Mouse (Mus musculus) hindbrain, embryonic 10.5 days (tissue): ENCODE data around the gene Slc25a42. TPM values are rescaled to one million over a fixed set of nuclear protein-coding genes. Genes with fewer than 3 reads are reported as not detected.

Source experiments
- DNase-seq: peaks from one replicate; pipeline ENCODE4 v3.0.0-alpha.2; 2017; ENCODE audit warnings: low spot score
- H3K27ac ChIP-seq: fragments of 300-500 bp; sonication (generic); 2 replicates; pipeline ENCODE4 v1.5.1; 2016; ENCODE audit warnings: mild to moderate bottlenecking, moderate library complexity
- H3K27me3 ChIP-seq: fragments of 300-500 bp; sonication (generic); 2 replicates; pipeline ENCODE4 v1.6.1; 2016; ENCODE audit warnings: mild to moderate bottlenecking; ENCODE audit not compliant: poor library complexity, insufficient read depth, severe bottlenecking
- H3K36me3 ChIP-seq: fragments of 300-500 bp; sonication (generic); 2 replicates; pipeline ENCODE4 v1.6.1; 2016; ENCODE audit warnings: mild to moderate bottlenecking, moderate library complexity
- H3K4me1 ChIP-seq: fragments of 300-500 bp; sonication (generic); replicated peaks from 2 replicates; pipeline ENCODE4 v1.6.1; 2016; ENCODE audit warnings: mild to moderate bottlenecking
- H3K4me3 ChIP-seq: fragments of 300-500 bp; sonication (generic); 2 replicates; pipeline ENCODE4 v1.5.1; 2016; ENCODE audit warnings: mild to moderate bottlenecking, moderate library complexity
- H3K9me3 ChIP-seq: fragments of 300-500 bp; sonication (generic); 2 replicates; pipeline ENCODE4 v1.6.1; 2016; ENCODE audit warnings: mild to moderate bottlenecking, moderate library complexity
- WGBS: fragments of 180-500 bp; shearing (Covaris S2); methylation state at CpG from one replicate; pipeline ENCODE4 v1.1.7; 2016; 5-methylcytosine and 5-hydroxymethylcytosine counted together
- polyA plus RNA-seq: library from polyadenylated mRNA; unstranded; fragments of >200 nt; fragmentation: Nextera tagmentation; extraction: Ambion mirVana; gene quantifications from 2 replicates; pipeline ENCODE4 v1.2.1, GENCODE M21; 2016

The Slc25a42 gene
- polyA plus RNA-seq, 1 experiment from 2014 or later: 3.5 TPM

DNA sequence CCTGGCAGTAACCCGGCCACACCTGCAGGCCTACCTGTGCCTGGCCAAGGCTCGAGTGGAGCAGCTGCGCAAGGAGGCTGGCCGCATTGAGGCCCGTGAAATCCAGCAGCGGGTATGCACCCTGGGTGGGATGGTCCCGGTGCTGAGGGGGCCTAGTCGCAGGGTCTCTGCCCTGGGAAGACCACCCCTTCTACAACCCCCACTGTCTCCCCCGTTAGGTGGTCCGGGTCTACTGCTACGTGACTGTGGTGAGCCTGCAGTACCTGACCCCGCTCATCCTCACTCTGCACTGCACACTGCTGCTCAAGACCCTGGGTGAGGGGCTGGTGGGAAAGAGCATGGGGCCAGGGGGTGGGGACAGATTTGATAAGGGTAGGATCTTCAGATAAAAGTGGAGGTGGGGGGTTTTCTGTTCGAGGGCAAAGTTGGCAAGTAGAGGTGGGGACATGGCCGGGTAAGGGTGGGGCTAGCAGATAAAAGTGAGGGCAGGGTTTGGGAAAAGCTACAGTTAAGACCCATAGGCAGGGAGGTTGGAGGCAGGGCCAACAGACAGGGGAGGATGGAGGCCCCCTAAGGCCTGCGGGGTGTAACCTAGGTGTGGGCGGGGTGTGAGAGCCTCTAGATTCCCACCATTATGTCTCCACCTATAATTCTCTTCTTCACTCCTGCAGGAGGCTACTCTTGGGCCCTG is 30.7 kb downstream of the Slc25a42 start:
- no peak overlapping the region for H3K4me3 ChIP-seq
- WGBS: 82% methylated on average over 16 of the region's 16 CpGs

DNA sequence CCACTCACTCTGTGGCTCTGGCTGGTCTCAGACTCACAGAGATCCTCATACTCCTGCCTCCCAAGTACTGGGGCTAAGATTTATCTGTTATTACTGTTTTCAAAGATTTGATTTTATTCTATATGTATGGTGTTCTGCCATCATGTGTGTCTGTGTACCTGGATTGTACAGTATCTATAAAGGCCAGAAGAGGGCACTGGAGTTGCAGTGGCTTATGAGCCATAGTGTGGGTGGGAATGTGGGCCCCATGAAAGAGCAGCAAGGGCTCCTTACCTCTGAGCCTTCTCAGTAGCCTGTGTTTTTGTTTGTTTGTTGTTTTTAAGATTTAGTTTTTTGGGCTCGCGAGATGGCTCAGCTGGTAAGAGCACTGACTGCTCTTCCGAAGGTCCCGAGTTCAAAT is 33.0 kb downstream of the Slc25a42 start:
- H3K9me3 ChIP-seq: no peaks in the 10 kb centered on the region
- no peak overlapping the region for H3K27ac ChIP-seq
- no peak for DNase-seq
- H3K27me3 ChIP-seq: no peaks in the 10 kb centered on the region
- H3K36me3 ChIP-seq: peaks cover 79% of the 10 kb centered on the region
- WGBS: 98% methylated on average over 4 of the region's 4 CpGs
- 0 out of 2 replicates have a peak, but pooled peaks cover 3% of the 10 kb centered on the region for H3K4me1 ChIP-seq
- H3K4me3 ChIP-seq: no peak overlapping the region

More for the DNA sequence above, 30.7 kb downstream of the Slc25a42 start:
- H3K4me1 ChIP-seq: peaks cover 4% of the 10 kb centered on the region; the same call in 1 of the 2 replicates
- H3K27me3 ChIP-seq: no peaks in the 10 kb centered on the region
- DNase-seq: no peak
- H3K36me3 ChIP-seq: peaks cover 68% of the 10 kb centered on the region
- H3K9me3 ChIP-seq: no peaks in the 10 kb centered on the region
- H3K27ac ChIP-seq: no peak overlapping the region

DNA sequence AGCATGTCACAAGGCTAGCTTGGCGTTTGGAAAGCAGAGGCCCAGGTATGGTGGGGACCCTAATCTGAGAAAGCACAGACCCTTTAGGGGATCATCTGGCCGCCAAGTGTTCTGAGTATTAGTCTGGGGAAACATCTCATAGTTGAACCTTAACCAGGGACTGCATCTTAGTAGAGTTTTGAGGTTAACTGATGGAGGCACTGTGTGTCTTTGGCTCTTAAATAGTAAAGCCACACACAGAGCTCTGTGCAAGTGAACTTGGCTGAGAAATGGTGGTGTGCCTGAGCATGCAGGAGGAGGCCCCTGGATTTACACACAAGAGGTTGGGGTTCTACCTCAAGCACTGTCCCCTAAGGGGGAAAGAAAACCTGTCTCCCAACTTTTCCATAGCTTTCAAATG is 33.9 kb downstream of the Slc25a42 start:
- Histone ChIP-seq H3K4me1 (peaks cover 9% of the 10 kb centered on the region), H3K27ac (no peak overlapping the region), H3K9me3 (no peaks in the 10 kb centered on the region), H3K27me3 (no peaks in the 10 kb centered on the region), H3K36me3 (peaks cover 73% of the 10 kb centered on the region), H3K4me3 (no peak overlapping the region)
- no peak for DNase-seq
- 89% methylated on average over 2 of the region's 2 CpGs for WGBS

DNA sequence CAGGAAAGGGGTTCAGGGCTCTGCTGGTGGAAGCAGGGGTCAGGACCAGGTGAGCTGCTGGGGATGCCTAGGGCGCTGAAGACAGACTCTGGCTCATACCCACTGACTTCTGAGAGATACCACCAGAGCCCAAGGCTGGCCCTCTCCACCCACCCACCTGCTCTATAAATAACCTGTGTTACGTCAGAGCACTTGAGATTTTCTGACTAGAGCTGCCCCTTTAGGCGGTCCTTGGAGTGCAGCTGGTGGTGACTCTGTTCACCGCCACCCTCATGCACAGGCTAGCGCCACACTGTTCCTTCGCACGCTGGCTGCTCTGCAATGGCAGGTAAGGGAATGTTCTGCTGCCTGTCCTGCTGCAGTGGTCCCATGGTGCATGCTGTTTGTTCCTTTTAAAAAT is 38.0 kb downstream of the Slc25a42 start:
- no peaks in the 10 kb centered on the region for H3K27me3 ChIP-seq
- WGBS: 92% methylated on average over 7 of the region's 7 CpGs
- H3K27ac ChIP-seq: no peak overlapping the region
- H3K9me3 ChIP-seq: no peaks in the 10 kb centered on the region
- peaks cover 29% of the 10 kb centered on the region for H3K4me1 ChIP-seq
- H3K36me3 ChIP-seq: peaks cover 39% of the 10 kb centered on the region
- no peak overlapping the region for H3K4me3 ChIP-seq
- no peak for DNase-seq

DNA sequence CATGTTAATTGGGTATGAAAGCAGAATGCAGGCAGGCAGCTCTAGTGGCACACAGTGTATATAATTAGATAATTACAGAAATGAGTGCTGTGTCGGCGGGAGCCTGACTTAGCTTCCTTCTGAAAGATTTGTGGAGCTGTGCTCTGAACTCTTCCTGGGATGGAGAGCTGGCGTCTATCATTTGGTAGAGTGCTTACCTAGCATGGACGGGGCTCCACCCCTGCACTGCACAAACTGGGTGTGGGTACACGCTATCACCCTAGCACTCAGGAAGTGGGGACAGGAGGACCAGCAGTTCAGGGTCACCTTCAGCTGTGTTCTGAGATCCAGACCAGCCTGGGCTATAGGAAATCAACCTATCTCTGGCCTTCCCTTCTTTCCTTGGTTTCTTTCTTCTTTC is 38.8 kb downstream of the Slc25a42 start:
- H3K4me1 ChIP-seq: peaks cover 29% of the 10 kb centered on the region
- H3K4me3 ChIP-seq: peak overlapping the region; percentile 82
- DNase-seq: no peak
- 95% methylated on average over 5 of the region's 5 CpGs for WGBS
- H3K9me3 ChIP-seq: no peaks in the 10 kb centered on the region
- no peak overlapping the region for H3K27ac ChIP-seq
- peaks cover 31% of the 10 kb centered on the region for H3K36me3 ChIP-seq
- H3K27me3 ChIP-seq: peaks cover 3% of the 10 kb centered on the region

DNA sequence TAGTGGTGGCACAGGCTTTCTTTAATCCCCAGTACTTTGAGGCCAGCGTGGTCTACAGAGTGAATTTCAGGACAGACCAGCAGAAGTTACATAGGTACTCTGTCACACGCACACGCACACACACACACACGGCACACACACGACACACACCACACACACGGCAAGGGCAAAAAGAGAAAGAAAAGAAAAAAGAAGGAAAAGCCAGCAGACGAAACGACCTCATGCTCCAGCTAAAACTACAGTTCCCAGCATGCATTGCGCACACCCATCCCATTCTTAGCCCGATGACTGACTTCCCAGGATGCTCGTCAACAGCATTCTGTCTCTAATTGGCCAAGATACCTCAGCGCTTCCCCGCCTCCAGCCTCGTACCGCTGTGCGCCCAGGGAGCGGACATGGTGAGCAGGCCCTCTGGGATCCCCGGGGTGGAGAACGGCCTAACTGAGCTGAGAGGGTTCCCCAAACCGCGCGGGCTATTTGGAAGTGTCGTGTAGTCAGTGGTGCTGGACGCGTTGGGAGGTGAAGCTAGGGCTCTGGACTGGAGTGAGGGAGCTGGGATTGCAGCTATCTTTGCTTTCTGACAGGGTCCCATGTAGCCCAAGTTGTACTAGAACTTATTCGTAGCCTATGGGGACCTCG is 39.9 kb downstream of the Slc25a42 start, which contains the start of gene Tmem161a:
Gene Tmem161a (plus strand): TSS at position 314 of the 639 bp plus-strand sequence.
- H3K36me3 ChIP-seq: peaks cover 20% of the 10 kb centered on the region
- no peaks in the 10 kb centered on the region for H3K9me3 ChIP-seq
- H3K4me1 ChIP-seq: peaks cover 31% of the 10 kb centered on the region
- H3K27me3 ChIP-seq: peaks cover 10% of the 10 kb centered on the region
- 3% methylated on average over 27 of the region's 27 CpGs for WGBS
- H3K27ac ChIP-seq: peak within 1 kb of the TSS; percentile 89
- peak; percentile 88 for DNase-seq
- peak within 1 kb of the TSS; percentile 82 for H3K4me3 ChIP-seq

DNA sequence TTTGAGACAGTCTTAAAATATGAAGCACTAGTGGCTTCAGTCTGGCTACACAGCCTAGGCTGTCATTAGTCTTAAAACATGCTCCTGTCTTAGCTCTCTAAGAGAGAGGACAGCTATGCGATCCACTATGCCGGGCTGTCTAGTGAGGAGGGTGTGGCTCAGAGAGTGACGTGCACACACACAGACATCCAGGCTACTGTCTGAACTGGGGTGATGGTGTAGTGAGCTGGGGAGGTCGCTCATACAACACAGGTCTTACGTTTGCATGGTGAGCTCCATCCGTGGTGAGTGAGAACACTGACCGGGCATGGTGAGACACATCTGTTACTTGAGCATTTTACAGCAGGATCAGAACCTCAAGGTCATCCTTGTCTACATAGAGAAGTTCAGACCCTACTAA is 40.9 kb downstream of the Slc25a42 start:
- H3K27me3 ChIP-seq: peaks cover 16% of the 10 kb centered on the region
- no peaks in the 10 kb centered on the region for H3K9me3 ChIP-seq
- peaks cover 11% of the 10 kb centered on the region for H3K36me3 ChIP-seq
- H3K27ac ChIP-seq: peak overlapping the region; percentile 89; the same call in 1 of the 2 replicates
- no peak for DNase-seq
- H3K4me1 ChIP-seq: peaks cover 40% of the 10 kb centered on the region
- H3K4me3 ChIP-seq: no peak overlapping the region
- 89% methylated on average over 7 of the region's 7 CpGs for WGBS

DNA sequence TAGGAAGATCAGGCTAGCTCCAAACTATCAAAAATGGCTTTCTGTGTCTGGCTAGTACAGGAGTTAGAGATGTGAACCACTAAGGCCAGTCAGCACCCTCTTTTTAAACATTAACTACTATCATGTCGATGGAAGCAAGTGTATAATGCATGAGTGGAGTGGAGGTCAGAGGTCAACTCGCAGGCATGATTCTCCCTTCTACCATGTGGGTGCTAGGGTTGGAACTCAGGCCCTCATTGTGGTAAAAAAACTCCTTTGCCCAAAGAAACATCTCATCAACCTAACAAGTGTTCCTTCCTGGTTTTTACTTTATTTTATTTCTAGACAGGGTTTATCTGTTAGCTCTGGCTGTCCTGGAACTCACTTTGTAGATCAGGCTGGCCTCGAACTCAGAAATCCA is 41.4 kb downstream of the Slc25a42 start:
- 79% methylated on average over 3 of the region's 3 CpGs for WGBS
- DNase-seq: no peak
- Histone ChIP-seq H3K27me3 (peaks cover 20% of the 10 kb centered on the region), H3K4me3 (no peak overlapping the region), H3K36me3 (peaks cover 10% of the 10 kb centered on the region; the same call in 1 of the 2 replicates), H3K9me3 (no peaks in the 10 kb centered on the region), H3K27ac (no peak overlapping the region), H3K4me1 (peaks cover 45% of the 10 kb centered on the region)

DNA sequence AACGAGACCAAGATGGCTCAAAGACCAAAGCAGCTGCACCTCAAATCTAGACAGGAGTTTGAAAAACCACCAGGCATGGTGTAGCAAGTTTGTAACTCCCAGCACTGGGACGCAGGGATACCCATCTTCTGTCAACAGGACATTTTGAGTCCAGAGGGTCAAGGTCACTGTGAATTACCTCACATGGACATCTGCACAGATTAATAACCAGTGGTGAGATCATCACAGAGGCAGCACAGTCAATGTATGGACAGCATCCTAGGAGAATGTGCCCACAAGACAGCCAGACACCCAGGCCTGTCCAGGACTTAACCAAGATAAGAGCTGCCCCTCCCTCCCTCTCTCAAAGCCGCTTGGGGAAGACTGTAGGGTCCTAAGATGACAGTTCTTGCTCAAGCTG is 42.0 kb downstream of the Slc25a42 start:
- Histone ChIP-seq H3K36me3 (peaks cover 7% of the 10 kb centered on the region; the same call in 1 of the 2 replicates), H3K27me3 (peaks cover 27% of the 10 kb centered on the region), H3K9me3 (no peaks in the 10 kb centered on the region), H3K4me1 (peaks cover 49% of the 10 kb centered on the region), H3K4me3 (no peak overlapping the region), H3K27ac (no peak overlapping the region)
- WGBS: 87% methylated on average over 3 of the region's 3 CpGs
- no peak for DNase-seq

DNA sequence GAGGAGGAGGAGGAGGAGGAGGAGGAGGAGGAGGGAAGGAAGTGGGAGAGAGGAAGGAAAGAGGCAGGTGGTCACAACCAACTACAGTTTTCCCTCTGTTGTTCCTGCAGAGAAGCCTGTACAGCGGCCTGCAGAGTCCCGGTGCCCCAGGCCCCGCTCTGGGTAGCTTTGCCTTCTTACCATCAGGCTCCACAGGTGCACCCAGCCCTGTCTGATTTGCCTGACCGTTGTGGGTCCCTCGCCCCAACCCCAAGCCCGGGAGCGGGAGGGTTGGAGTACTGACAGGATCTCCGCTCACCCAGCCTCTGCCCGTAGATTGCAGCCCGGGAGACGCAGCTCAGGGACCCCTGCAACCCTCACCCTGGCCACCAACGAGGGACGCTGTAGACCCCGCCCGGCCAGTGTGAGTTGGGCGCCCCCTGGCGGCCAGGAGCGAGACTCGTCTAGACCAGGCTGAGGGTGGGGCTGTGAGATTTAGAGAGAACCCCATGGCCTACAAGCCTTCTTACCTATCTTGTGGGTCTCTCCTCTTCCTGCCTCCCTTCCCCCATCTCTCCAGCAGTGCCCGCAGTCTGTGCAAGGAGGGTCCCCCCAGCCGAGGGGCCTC is 45.5 kb downstream of the Slc25a42 start:
- Histone ChIP-seq H3K27ac (peak overlapping the region; percentile 29; the same call in 1 of the 2 replicates), H3K27me3 (peaks cover 42% of the 10 kb centered on the region), H3K4me3 (peak overlapping the region; percentile 44), H3K9me3 (no peaks in the 10 kb centered on the region), H3K36me3 (no peaks in the 10 kb centered on the region), H3K4me1 (peaks cover 25% of the 10 kb centered on the region)
- WGBS: 2% methylated on average over 21 of the region's 21 CpGs
- DNase-seq: peak; percentile 86

DNA sequence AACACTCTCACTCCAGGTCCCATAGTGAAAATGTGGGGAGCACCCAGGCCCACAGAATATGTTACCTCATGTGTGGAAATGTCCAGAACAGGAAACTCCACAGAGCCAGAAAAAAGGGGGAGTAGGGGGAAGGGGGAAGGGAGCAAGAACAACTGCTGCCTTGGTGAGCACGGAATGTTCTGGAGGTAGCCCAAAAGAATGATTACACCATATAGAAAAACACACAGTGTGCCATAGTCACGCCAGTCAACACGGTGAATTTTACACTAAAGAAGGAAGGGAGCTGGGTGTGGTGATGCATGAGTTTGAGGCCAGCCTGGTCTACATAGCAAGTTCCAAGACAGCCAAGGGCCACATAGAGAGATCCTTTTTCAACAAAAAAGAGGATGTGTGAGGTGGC is 48.8 kb downstream of the Slc25a42 start:
- no peak for DNase-seq
- no peaks in the 10 kb centered on the region for H3K9me3 ChIP-seq
- H3K4me1 ChIP-seq: peaks cover 40% of the 10 kb centered on the region
- 97% methylated on average over 3 of the region's 3 CpGs for WGBS
- H3K27me3 ChIP-seq: peaks cover 48% of the 10 kb centered on the region
- no peak overlapping the region for H3K27ac ChIP-seq
- H3K36me3 ChIP-seq: no peaks in the 10 kb centered on the region
- H3K4me3 ChIP-seq: no peak overlapping the region

DNA sequence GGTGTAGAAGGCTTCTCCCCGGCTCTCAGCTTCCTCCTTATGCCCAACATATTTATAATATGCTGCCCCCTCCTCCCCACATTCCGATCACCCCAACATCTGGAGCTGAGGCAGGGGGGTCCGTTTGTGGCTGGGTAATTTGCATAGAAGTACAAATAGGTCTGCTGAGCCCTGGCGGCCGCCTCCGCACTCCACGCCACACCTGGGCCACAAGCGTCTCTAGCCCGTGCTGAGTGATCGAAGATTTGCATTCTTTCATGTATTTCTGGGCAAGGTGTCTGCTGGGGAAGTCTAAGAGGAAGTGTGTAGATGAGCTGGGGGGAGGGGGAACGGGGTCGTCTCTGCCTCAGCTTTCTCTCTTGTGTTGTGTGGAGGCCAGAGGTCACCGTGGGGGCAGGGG is 52.1 kb downstream of the Slc25a42 start:
- Histone ChIP-seq H3K4me1 (peaks cover 28% of the 10 kb centered on the region), H3K36me3 (no peaks in the 10 kb centered on the region), H3K9me3 (no peaks in the 10 kb centered on the region), H3K27me3 (peaks cover 40% of the 10 kb centered on the region), H3K27ac (no peak overlapping the region), H3K4me3 (no peak overlapping the region)
- 64% methylated on average over 13 of the region's 13 CpGs for WGBS
- no peak for DNase-seq

DNA sequence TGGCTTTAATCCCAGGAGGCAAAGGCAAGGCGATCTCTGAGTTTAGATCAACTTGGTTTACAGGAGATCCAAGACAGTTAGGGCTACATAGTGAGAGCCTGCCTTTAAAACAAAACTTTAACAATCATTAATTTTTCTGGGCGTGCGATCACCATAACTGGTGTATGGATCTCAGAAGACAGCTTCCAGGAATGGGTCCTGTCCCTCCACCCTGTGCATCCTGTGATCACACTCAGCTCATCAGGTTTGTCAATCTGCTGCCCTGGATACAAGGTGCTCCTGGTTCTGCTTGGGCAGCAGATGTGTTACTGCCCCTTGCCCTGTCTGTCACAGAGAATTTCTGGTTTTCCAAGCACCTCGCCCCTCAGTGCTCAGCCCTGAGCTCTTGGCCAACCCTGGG is 52.9 kb downstream of the Slc25a42 start:
- Histone ChIP-seq H3K36me3 (no peaks in the 10 kb centered on the region), H3K27me3 (peaks cover 32% of the 10 kb centered on the region), H3K4me3 (no peak overlapping the region), H3K4me1 (peaks cover 28% of the 10 kb centered on the region), H3K9me3 (no peaks in the 10 kb centered on the region), H3K27ac (no peak overlapping the region)
- 86% methylated on average over 4 of the region's 4 CpGs for WGBS
- DNase-seq: no peak
